Mouse (Mus musculus) forebrain, embryonic 15.5 days (tissue): Measurements from ENCODE around the gene Rgl3. TPM values are rescaled to one million over a fixed set of nuclear protein-coding genes. Genes with fewer than 3 reads are reported as not detected.

Experiments
- ATAC-seq: fragments of 200-750 bp; cut with Nextera tagmentation; replicated peaks from 2 replicates; pipeline ENCODE4 v1.8.0; 2017; ENCODE audit warnings: mild to moderate bottlenecking, moderate TSS enrichment, moderate library complexity
- H3K27ac ChIP-seq: fragments of 300-500 bp; sonication (generic); replicated peaks from 2 replicates; pipeline ENCODE4 v1.5.1; 2015; ENCODE audit warnings: mild to moderate bottlenecking, inconsistent platforms
- H3K27me3 ChIP-seq: fragments of 300-500 bp; sonication (generic); 2 replicates; pipeline ENCODE4 v1.6.1; 2015; ENCODE audit warnings: inconsistent platforms
- H3K36me3 ChIP-seq: fragments of 300-500 bp; sonication (generic); 2 replicates; pipeline ENCODE4 v1.6.1; 2015; ENCODE audit warnings: mild to moderate bottlenecking, inconsistent platforms
- H3K4me1 ChIP-seq: fragments of 300-500 bp; sonication (generic); 2 replicates; pipeline ENCODE4 v1.6.1; 2015; ENCODE audit warnings: inconsistent platforms
- H3K4me2 ChIP-seq: fragments of 300-500 bp; sonication (generic); replicated peaks from 2 replicates; pipeline ENCODE4 v1.6.1; 2015; ENCODE audit warnings: mild to moderate bottlenecking, inconsistent platforms
- H3K4me3 ChIP-seq: fragments of 300-500 bp; sonication (generic); 2 replicates; pipeline ENCODE4 v1.5.1; 2015; ENCODE audit warnings: mild to moderate bottlenecking, inconsistent platforms
- H3K9ac ChIP-seq: fragments of 300-500 bp; sonication (generic); replicated peaks from 2 replicates; pipeline ENCODE4 v1.6.1; 2015; ENCODE audit warnings: mild to moderate bottlenecking, inconsistent platforms
- H3K9me3 ChIP-seq: fragments of 300-500 bp; sonication (generic); 2 replicates; pipeline ENCODE4 v1.6.1; 2016; ENCODE audit warnings: inconsistent platforms
- WGBS: fragments of 180-500 bp; shearing (Covaris S2); methylation state at CpG from one replicate; pipeline ENCODE4 v1.1.7; 2015; ENCODE audit warnings: mixed read lengths; 5-methylcytosine and 5-hydroxymethylcytosine counted together
- polyA plus RNA-seq: library from polyadenylated mRNA; unstranded; fragments of >200 nt; fragmentation: Nextera tagmentation; extraction: Ambion mirVana; gene quantifications from 2 replicates; pipeline ENCODE4 v1.2.1, GENCODE M21; 2015

The Rgl3 gene
- polyA plus RNA-seq, 1 experiment from 2014 or later: 0.87 TPM

DNA sequence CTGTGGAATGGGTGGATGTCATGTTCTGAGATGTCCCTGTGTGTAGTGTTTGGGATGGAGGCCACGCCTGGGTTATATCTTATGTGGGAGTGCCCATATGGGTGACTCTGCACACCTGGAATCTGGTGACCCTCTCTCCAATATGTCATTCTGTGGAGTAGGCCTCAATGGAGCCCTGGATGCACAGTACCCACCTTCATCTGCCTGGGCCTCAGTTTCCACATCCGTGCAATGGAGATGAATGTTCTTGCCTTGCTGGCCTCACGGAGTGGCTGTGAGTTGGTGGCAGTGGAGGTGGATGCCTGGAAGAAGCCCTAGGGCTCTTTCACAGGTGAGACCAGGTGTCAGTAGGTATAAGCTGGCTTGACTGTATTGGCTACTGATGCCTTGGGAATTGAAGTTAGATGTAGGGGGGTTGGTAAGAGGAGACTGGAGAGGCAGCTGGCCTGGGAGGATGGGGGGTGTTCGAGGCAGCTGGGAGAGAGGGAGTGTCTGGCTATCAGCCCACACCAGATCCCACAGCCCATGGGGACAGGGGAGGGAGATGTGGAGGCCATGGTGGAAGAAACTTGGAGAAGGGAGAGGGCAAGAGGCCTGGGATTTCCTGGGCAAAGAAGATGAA is 50.9 kb downstream of the Rgl3 start:
- WGBS: 84% methylated on average over 4 of the region's 4 CpGs
- Histone ChIP-seq H3K4me2 (peak overlapping the region; percentile 68), H3K27ac (peak overlapping the region; percentile 85; the same call in 1 of the 2 replicates), H3K4me1 (peaks cover 24% of the 10 kb centered on the region), H3K27me3 (no peaks in the 10 kb centered on the region), H3K4me3 (peak overlapping the region; percentile 92), H3K9ac (peak overlapping the region; percentile 89; the same call in 1 of the 2 replicates), H3K36me3 (peaks cover 14% of the 10 kb centered on the region), H3K9me3 (no peaks in the 10 kb centered on the region)
- no peak for ATAC-seq

DNA sequence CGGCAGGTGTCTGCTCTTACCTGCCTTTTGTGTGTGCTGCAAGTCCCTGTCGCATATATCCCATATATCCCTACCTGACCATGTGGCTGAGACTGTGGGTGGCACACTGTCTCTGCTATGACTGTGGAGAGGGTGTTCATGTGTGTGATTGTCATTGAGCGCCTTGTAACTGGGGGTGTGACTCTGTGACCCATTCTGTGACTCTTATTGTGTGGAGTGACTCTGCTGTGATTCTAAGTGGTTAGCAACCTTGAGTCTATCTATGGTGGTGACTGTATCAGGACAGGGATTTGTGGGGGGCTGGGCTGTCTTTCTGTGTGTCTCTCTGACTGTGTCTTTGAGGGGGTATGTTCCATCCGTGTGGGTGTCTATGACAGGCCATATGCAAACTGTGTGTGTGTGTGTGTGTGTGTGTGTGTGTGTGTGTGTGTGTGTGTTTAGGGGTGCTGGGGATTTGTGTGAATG is 51.5 kb downstream of the Rgl3 start:
- Histone ChIP-seq H3K9me3 (no peaks in the 10 kb centered on the region), H3K4me1 (peaks cover 24% of the 10 kb centered on the region), H3K36me3 (peaks cover 14% of the 10 kb centered on the region), H3K4me3 (peak overlapping the region; percentile 92), H3K4me2 (peak overlapping the region; percentile 68), H3K27ac (peak overlapping the region; percentile 85), H3K27me3 (no peaks in the 10 kb centered on the region), H3K9ac (peak overlapping the region; percentile 89; the same call in 1 of the 2 replicates)
- 68% methylated on average over 4 of the region's 4 CpGs for WGBS
- no peak; the same call in 1 of the 2 replicates for ATAC-seq

DNA sequence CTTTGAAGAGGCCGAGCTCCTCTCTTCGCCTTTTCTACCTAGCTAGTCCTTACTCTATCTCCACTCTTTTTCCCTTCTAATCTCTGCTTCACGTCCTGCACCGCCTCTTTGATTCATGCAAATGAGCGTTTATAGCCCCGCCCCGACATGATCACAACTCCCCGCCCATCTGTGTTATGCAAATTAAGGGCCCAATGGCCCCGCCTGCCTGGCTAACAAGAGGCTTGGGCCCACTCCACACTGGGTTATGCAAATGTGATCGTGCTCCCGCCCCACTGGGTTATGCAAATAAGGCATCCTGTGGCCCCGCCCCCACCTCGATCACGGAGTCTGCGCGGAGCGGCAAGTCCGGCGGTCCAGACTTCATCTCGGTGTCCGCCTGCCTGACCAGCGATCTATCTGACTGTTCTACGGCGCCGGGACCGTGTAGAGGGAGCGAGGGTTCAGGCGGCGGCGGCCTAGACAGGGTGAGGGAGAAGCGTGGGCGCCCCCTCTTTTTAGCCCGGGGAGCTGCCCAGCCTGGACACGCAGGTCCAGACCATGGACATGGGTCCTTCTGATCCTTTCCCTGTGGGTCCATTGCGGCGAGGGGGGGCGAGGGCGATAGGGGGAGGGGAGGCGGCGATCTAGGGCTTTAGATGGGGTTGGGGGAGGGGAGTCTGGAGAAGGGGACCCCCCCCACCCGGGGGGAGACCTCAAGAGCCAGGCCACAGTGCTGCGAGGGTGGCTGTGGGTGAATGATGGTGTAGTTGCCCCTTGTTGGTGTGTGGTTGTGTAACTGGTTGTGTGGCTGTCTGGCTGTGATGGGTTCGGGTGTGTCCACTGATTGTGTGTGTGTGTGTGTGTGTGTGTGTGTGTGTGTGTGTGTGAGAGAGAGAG is 52.3 kb downstream of the Rgl3 start, which contains the start of gene Plppr2:
Gene Plppr2 (plus strand): TSS at position 342 of the 879 bp plus-strand sequence.
- H3K36me3 ChIP-seq: peaks cover 11% of the 10 kb centered on the region
- H3K9me3 ChIP-seq: no peaks in the 10 kb centered on the region
- peak within 1 kb of the TSS; percentile 85 for H3K27ac ChIP-seq
- WGBS: 1% methylated on average over 43 of the region's 43 CpGs
- peak within 1 kb of the TSS; percentile 89 for H3K9ac ChIP-seq
- H3K4me2 ChIP-seq: peak within 1 kb of the TSS; percentile 68
- H3K4me3 ChIP-seq: peak within 1 kb of the TSS; percentile 92
- H3K4me1 ChIP-seq: peaks cover 24% of the 10 kb centered on the region
- ATAC-seq: peak; percentile 90
- no peaks in the 10 kb centered on the region for H3K27me3 ChIP-seq

GRCm38 (mm10) chr9:21935466-21936131 is 53.6 kb downstream of the Rgl3 start:
- H3K9me3 ChIP-seq: no peaks in the 10 kb centered on the region
- H3K27ac ChIP-seq: no peak overlapping the region
- H3K27me3 ChIP-seq: no peaks in the 10 kb centered on the region
- ATAC-seq: no peak
- 87% methylated on average over 7 of the region's 7 CpGs for WGBS
- H3K4me3 ChIP-seq: no peak overlapping the region
- peaks cover 6% of the 10 kb centered on the region for H3K36me3 ChIP-seq
- 0 out of 2 replicates have a peak overlapping the region, but pooled peaks have one; percentile 68 for H3K4me2 ChIP-seq
- H3K9ac ChIP-seq: no peak overlapping the region
- H3K4me1 ChIP-seq: peaks cover 24% of the 10 kb centered on the region

DNA sequence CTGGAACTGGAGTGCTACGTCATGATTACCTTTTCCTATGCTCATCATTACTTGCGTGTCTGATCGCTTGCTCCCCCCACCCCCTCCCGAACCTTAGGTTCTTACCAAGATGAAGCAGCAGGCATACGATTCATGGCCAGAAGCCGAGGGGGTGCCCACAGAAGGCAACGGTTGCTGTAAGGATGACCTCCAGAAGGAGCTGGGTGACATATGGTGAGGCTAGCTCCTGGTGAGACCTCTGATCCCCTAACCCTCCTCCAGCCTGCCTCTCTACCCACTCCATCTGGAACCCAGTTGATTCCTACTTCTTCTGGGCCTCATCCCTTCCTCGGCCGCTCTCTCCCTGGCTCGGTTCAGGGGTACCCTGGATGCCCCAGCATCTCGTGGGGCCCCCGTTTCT is 55.2 kb downstream of the Rgl3 start:
- ATAC-seq: no peak
- Histone ChIP-seq H3K9ac (no peak overlapping the region), H3K4me1 (peaks cover 24% of the 10 kb centered on the region), H3K27me3 (no peaks in the 10 kb centered on the region), H3K36me3 (peaks cover under 1% of the 10 kb centered on the region; the same call in 1 of the 2 replicates), H3K4me2 (no peak overlapping the region), H3K4me3 (no peak overlapping the region), H3K9me3 (no peaks in the 10 kb centered on the region), H3K27ac (no peak overlapping the region)
- WGBS: 91% methylated on average over 12 of the region's 12 CpGs

- WGBS: 53% methylated on average over 12 of the region's 12 CpGs
- Histone ChIP-seq H3K4me1 (peaks cover 9% of the 10 kb centered on the region), H3K36me3 (no peaks in the 10 kb centered on the region), H3K4me2 (no peak overlapping the region), H3K27ac (no peak overlapping the region), H3K4me3 (no peak overlapping the region), H3K27me3 (no peaks in the 10 kb centered on the region), H3K9me3 (no peaks in the 10 kb centered on the region), H3K9ac (no peak overlapping the region)
- ATAC-seq: no peak
Observed at GRCm38 (mm10) chr9:21932445-21933137, 56.7 kb downstream of the Rgl3 start.

- Histone ChIP-seq H3K9me3 (no peaks in the 10 kb centered on the region), H3K9ac (no peak overlapping the region), H3K4me2 (no peak overlapping the region), H3K36me3 (no peaks in the 10 kb centered on the region), H3K4me3 (no peak overlapping the region), H3K4me1 (peaks cover 7% of the 10 kb centered on the region), H3K27me3 (no peaks in the 10 kb centered on the region), H3K27ac (no peak overlapping the region)
- no peak for ATAC-seq
- WGBS: 58% methylated on average over 2 of the region's 2 CpGs
Observed at GRCm38 (mm10) chr9:21932006-21932405, 57.2 kb downstream of the Rgl3 start.

DNA sequence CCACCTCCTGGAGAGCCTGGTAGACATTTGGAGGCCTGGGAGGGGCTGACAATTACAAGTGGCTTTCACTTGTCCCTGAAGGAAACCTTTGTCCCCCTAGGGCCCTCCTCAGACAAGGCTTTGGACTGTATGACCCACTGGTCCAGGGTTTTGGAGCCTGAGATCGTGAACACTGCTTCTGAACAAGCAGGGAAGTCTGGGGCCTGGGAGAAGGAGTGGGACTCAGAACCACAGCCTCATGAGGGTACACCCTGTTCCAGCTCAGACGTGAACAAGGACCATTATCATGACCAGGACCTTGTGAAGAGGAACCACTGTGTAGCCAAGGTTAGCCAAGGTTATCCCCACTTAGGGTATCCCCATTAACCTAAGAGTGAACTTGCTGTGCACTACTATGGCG is 60.0 kb downstream of the Rgl3 start:
- Histone ChIP-seq H3K4me2 (no peak overlapping the region), H3K9me3 (no peaks in the 10 kb centered on the region), H3K36me3 (no peaks in the 10 kb centered on the region), H3K27me3 (no peaks in the 10 kb centered on the region), H3K4me3 (no peak overlapping the region), H3K9ac (no peak overlapping the region), H3K4me1 (peaks cover 11% of the 10 kb centered on the region), H3K27ac (no peak overlapping the region)
- no peak for ATAC-seq
- WGBS: 83% methylated on average over 3 of the region's 3 CpGs

DNA sequence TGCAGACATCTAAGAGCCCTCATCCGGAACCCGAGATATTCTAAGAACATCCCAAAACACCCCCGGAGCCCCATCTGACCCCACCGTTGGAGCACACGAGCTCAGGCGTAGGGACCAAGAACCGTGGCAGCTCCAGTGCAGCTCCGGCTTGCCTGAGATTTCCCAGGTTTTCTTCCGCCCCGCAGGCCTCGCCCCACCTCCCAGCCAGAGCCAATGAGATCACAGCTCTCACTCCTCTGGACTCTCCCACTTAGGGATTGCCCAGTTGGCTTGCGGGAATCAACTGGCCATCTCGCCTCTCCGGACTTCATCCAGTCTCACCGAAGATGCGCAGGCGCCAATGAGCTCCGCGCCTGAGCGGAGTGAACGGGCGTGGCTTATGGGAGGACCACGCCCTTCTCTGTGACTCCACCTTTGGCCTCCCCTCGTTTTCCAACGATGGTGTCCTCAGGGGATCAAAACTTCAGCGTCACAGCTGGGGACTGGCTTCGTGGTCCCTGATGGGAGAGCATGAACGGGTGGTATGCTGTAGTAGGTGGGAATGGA is 62.0 kb downstream of the Rgl3 start, which contains the start of the genes Ccdc159 and Tmem205:
Gene Ccdc159 (plus strand): TSS at position 264 of the 546 bp plus-strand sequence.
Gene Tmem205 (minus strand): TSS at position 349 of the 546 bp plus-strand sequence.
- peak within 1 kb of the TSS; percentile 69 for H3K4me2 ChIP-seq
- peak within 1 kb of the TSS; percentile 80 for H3K27ac ChIP-seq
- ATAC-seq: peak; percentile 97
- H3K36me3 ChIP-seq: no peaks in the 10 kb centered on the region
- peak within 1 kb of the TSS; percentile 71 for H3K9ac ChIP-seq
- H3K9me3 ChIP-seq: no peaks in the 10 kb centered on the region
- WGBS: under 1% methylated on average over 28 of the region's 28 CpGs
- H3K4me3 ChIP-seq: peak within 1 kb of the TSS; percentile 54
- H3K4me1 ChIP-seq: peaks cover 11% of the 10 kb centered on the region
- H3K27me3 ChIP-seq: no peaks in the 10 kb centered on the region

- Histone ChIP-seq H3K27ac (peak overlapping the region; percentile 80), H3K4me1 (peaks cover 11% of the 10 kb centered on the region), H3K36me3 (no peaks in the 10 kb centered on the region), H3K4me3 (peak overlapping the region; percentile 54), H3K9me3 (no peaks in the 10 kb centered on the region), H3K27me3 (no peaks in the 10 kb centered on the region), H3K9ac (peak overlapping the region; percentile 71), H3K4me2 (peak overlapping the region; percentile 69)
- under 1% methylated on average over 6 of the region's 6 CpGs for WGBS
- ATAC-seq: 0 out of 2 replicates have a peak, but pooled peaks have one; percentile 3
Observed at GRCm38 (mm10) chr9:21926784-21927183, 62.5 kb downstream of the Rgl3 start.

- Histone ChIP-seq H3K27me3 (no peaks in the 10 kb centered on the region), H3K4me3 (peak overlapping the region; percentile 54), H3K36me3 (no peaks in the 10 kb centered on the region), H3K4me2 (peak overlapping the region; percentile 69), H3K9me3 (no peaks in the 10 kb centered on the region), H3K27ac (no peak overlapping the region), H3K9ac (peak overlapping the region; percentile 24; the same call in 1 of the 2 replicates), H3K4me1 (peaks cover 11% of the 10 kb centered on the region)
- WGBS: 79% methylated on average over 6 of the region's 6 CpGs
- ATAC-seq: no peak
Observed at GRCm38 (mm10) chr9:21926155-21926554, 63.1 kb downstream of the Rgl3 start.
